Mouse (Mus musculus) cerebellum, adult 9-10 months (tissue): ENCODE results near the gene Ccl27b.
"Not testable (repeated sequence)": the region's sequence is repeated elsewhere in the genome, so short reads cannot be mapped to it uniquely, and the experiment has no call there.

Experiments
- DNase-seq: peaks from one replicate; pipeline ENCODE4 v3.0.0; 2022

Gene Ccl27b

DNA sequence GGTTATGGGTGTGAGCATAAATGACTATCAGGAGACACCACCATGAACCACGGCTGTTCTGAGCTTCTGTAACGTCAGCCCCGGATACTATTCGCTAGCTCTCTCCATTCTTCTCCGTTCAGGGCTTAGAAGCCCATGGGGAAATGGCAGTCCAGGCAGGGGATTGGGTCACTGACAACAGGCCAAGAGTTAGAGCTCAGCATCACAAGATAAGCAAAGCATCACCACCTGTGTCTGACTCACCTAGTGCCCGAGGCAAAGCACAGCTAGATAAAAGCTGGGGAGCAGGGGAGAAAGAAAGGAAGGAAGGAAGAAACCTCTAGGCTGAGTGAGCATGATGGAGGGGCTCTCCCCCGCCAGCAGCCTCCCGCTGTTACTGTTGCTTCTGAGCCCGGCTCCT, at the start of gene Ccl27b:
TSS of gene Ccl27b (plus strand) at position 301 of the 400 bp plus-strand sequence.
- DNase-seq, result not testable (repeated sequence)

- not testable (repeated sequence) for DNase-seq
Observed at GRCm38 (mm10) chr4:42611895-42612294, 43.2 kb upstream of the Ccl27b start, which contains the start of gene Gm10591. Gene Gm10591 (plus strand): TSS chr4:42612195.

DNA sequence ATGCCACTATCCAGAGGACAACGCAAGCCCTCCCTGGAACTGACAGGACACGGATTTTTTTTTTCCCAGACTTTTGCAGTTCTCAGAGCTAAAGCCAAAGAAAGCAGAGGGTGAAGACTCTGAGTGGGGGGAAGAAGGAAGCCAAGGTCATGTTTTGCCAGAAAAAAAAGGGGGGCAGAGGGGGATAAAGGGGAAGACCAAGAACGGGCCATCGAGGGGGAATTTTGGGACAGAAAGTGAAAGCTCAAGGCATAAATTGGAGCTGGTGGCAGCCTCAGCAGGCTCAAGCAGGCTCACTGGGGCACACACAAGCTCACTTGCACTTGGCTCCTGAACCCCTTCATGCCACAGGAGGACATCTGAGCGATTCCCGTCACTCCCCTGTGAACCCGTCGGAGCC, 25.6 kb upstream of the Ccl27b start, which contains the start of gene Gm2564:
TSS of gene Gm2564 (plus strand) at position 301 of the 400 bp plus-strand sequence.
- not testable (repeated sequence) for DNase-seq

- not testable (repeated sequence) for DNase-seq
Observed at GRCm38 (mm10) chr4:42661793-42662192, 6.7 kb downstream of the Ccl27b start, which contains the start of gene Il11ra2. Gene Il11ra2 (minus strand): TSS chr4:42661893.

GRCm38 (mm10) chr4:42675415-42675814, 20.4 kb downstream of the Ccl27b start:
- not testable (repeated sequence) for DNase-seq

- not testable (repeated sequence) for DNase-seq
Observed at GRCm38 (mm10) chr4:42679365-42679764, 24.3 kb downstream of the Ccl27b start.

DNA sequence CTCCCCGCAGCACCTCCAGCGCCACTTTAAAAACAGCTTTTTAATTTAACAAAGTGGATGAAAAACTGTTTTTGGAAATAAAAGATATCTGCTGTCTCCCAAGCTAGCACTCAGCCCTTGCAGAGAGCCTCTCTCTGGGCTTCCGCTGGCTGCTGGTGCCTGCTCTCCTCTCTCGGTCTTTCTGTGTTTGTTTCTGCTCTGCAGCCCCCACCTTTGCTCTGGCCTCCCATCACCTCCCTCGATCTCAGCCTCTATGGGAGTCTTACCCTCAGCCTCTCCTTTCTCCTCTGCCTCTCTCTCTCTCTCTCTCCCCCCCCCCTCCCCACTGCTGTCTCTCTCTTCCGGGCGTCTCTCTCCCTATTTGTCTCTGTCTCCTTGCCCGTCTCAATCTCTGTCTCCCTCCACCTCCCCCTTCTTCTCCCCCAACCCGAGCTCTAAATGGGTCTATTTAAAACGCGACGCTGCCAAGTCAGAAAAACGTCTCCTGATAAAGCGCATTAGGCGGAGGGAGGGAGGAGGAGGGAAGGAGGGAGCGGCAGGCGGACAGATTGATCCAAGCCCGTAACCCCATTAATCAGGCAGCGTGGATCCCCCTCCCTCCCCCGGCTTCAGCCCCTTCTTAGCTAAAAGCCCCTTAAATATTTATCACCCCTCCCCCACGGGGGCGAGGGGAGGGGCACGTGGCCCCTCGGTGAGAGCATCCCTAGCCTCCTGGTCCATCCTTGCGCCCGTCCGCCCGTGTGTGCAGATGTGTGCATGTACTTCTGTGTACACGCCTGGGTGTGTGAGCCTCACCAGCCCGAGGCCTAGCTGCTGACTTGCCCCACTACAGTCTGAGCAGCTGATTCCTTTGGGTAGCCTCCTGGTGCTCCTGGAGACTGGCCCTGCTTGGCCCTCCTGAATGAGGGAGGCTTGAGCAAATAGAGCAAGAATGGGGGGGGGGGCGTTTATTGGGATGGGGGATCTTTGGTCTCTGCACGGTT, 25.6 kb downstream of the Ccl27b start:
- not testable (repeated sequence) for DNase-seq

DNA sequence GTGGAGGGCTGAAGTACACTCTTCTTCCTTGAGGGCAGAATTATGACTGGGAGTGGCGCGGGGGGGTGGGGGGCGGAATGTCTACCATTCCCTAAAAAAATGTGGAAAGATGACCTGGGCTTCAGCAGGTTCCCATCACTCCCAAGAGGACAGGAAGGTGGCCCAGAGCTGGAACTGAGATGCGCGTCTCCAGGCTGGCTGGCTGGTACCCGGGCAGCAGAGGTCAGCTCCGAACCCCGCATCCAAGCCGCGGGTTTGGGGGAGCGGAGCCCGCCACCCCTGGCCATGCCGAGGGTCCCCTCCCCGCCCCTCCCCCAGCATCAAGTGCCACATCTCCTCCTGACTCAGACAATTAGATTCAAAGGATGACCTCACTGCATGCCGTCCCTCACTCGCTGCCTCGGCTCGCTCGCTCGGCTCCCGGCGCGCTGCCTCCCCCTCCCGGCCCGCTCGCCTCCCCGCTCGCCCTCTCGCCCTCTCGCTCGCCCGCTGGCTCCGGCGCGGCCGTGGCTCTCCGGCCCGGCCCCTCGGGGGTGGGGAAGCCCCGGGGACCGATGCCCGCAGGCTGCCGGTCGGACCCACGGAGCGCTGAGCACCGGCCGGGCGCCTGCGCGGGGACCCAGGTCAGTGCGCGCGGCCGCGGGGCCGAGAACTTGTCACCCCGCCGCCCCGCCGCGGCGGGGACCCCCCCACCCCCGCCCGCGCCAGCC, 26.6 kb downstream of the Ccl27b start:
- DNase-seq, result not testable (repeated sequence)

- not testable (repeated sequence) for DNase-seq
Observed at GRCm38 (mm10) chr4:42682183-42682524, 27.1 kb downstream of the Ccl27b start.
